Mouse (Mus musculus) heart, embryonic 11.5 days (tissue): ENCODE measurements around the gene Bcl2l11. TPM values are rescaled to one million over a fixed set of nuclear protein-coding genes. Genes with fewer than 3 reads are reported as not detected.
"Not testable (repeated sequence)": the region's sequence is repeated elsewhere in the genome, so short reads cannot be mapped to it uniquely, and the experiment has no call there.

Experiments used
- ATAC-seq: fragments of 200-750 bp; cut with Nextera tagmentation; replicated peaks from 2 replicates; pipeline ENCODE4 v1.8.0; 2017; ENCODE audit warnings: moderate library complexity; ENCODE audit not compliant: insufficient number of reproducible peaks, low FRiP score, low TSS enrichment
- H3K27ac ChIP-seq: fragments of 300-500 bp; sonication (generic); 2 replicates; pipeline ENCODE4 v1.5.1; 2014; ENCODE audit warnings: mild to moderate bottlenecking, low read depth, low read length
- H3K27me3 ChIP-seq: fragments of 300-500 bp; sonication (generic); 2 replicates; pipeline ENCODE4 v1.6.1; 2014; ENCODE audit warnings: mild to moderate bottlenecking, low read length, mixed read lengths; ENCODE audit not compliant: control insufficient read depth, insufficient read depth
- H3K36me3 ChIP-seq: fragments of 300-500 bp; sonication (generic); 2 replicates; pipeline ENCODE4 v1.6.1; 2014; ENCODE audit warnings: mild to moderate bottlenecking, low read length, moderate library complexity, mixed read lengths; ENCODE audit not compliant: control insufficient read depth, insufficient read depth
- H3K4me1 ChIP-seq: fragments of 300-500 bp; sonication (generic); 2 replicates; pipeline ENCODE4 v1.6.1; 2014; ENCODE audit warnings: low read length; ENCODE audit not compliant: control insufficient read depth, insufficient read depth
- H3K4me2 ChIP-seq: fragments of 300-500 bp; sonication (generic); 2 replicates; pipeline ENCODE4 v1.6.1; 2014; ENCODE audit warnings: mild to moderate bottlenecking, moderate library complexity
- H3K4me3 ChIP-seq: fragments of 300-500 bp; sonication (generic); 2 replicates; pipeline ENCODE4 v1.5.1; 2014; ENCODE audit warnings: low read depth, low read length
- H3K9ac ChIP-seq: fragments of 300-500 bp; sonication (generic); 2 replicates; pipeline ENCODE4 v1.6.1; 2014; ENCODE audit warnings: mild to moderate bottlenecking, low read depth, low read length, moderate library complexity
- H3K9me3 ChIP-seq: fragments of 300-500 bp; sonication (generic); replicated peaks from 2 replicates; pipeline ENCODE4 v1.6.1; 2016; ENCODE audit warnings: low read length; ENCODE audit not compliant: control insufficient read depth
- WGBS: fragments of 180-500 bp; shearing (Covaris S2); extraction: QIAGEN DNeasy Blood & Tissue Kit; methylation state at CpG from one replicate; pipeline ENCODE4 v1.1.7; 2014; ENCODE audit not compliant: insufficient replicate concordance; 5-methylcytosine and 5-hydroxymethylcytosine counted together
- polyA plus RNA-seq: library from polyadenylated mRNA; unstranded; fragments of >200 nt; fragmentation: Nextera tagmentation; extraction: Ambion mirVana; gene quantifications from 2 replicates; pipeline ENCODE4 v1.2.1, GENCODE M21; 2014

The Bcl2l11 gene
- polyA plus RNA-seq, 1 experiment from 2014 or later: 11.3 TPM

- H3K27me3 ChIP-seq: no peaks in the 10 kb centered on the region
- H3K9me3 ChIP-seq: no peaks in the 10 kb centered on the region
- peaks cover 44% of the 10 kb centered on the region for H3K4me1 ChIP-seq
- no peak overlapping the region for H3K27ac ChIP-seq
- no peak for ATAC-seq
- no peak overlapping the region for H3K4me2 ChIP-seq
- H3K36me3 ChIP-seq: no peaks in the 10 kb centered on the region
- H3K4me3 ChIP-seq: no peak overlapping the region
- no peak overlapping the region for H3K9ac ChIP-seq
- WGBS: 90% methylated on average over 6 of the region's 6 CpGs
Observed at GRCm38 (mm10) chr2:128175625-128176024, 49.8 kb downstream of the Bcl2l11 start.

GRCm38 (mm10) chr2:128176391-128177044 is 50.7 kb downstream of the Bcl2l11 start:
- ATAC-seq: no peak
- Histone ChIP-seq H3K27ac (no peak overlapping the region), H3K27me3 (no peaks in the 10 kb centered on the region), H3K4me2 (no peak overlapping the region), H3K36me3 (no peaks in the 10 kb centered on the region), H3K4me1 (peaks cover 44% of the 10 kb centered on the region), H3K4me3 (no peak overlapping the region), H3K9me3 (no peaks in the 10 kb centered on the region), H3K9ac (no peak overlapping the region)
- 48% methylated on average over 12 of the region's 12 CpGs for WGBS

GRCm38 (mm10) chr2:128177241-128177661 is 51.4 kb downstream of the Bcl2l11 start:
- ATAC-seq: no peak

GRCm38 (mm10) chr2:128179126-128179807 is 53.4 kb downstream of the Bcl2l11 start:
- H3K9ac ChIP-seq: no peak overlapping the region
- H3K27me3 ChIP-seq: no peaks in the 10 kb centered on the region
- peaks cover 36% of the 10 kb centered on the region for H3K4me1 ChIP-seq
- H3K27ac ChIP-seq: peak overlapping the region; percentile 57
- 71% methylated on average over 18 of the region's 18 CpGs for WGBS
- no peaks in the 10 kb centered on the region for H3K9me3 ChIP-seq
- H3K36me3 ChIP-seq: no peaks in the 10 kb centered on the region
- H3K4me2 ChIP-seq: no peak overlapping the region
- H3K4me3 ChIP-seq: no peak overlapping the region
- no peak for ATAC-seq

More at GRCm38 (mm10) chr2:128177241-128177661, 51.4 kb downstream of the Bcl2l11 start:
- Histone ChIP-seq H3K36me3 (no peaks in the 10 kb centered on the region), H3K4me3 (no peak overlapping the region), H3K9me3 (no peaks in the 10 kb centered on the region), H3K9ac (peak overlapping the region; percentile 6; the same call in 1 of the 2 replicates), H3K27me3 (no peaks in the 10 kb centered on the region), H3K27ac (no peak overlapping the region), H3K4me2 (no peak overlapping the region), H3K4me1 (peaks cover 44% of the 10 kb centered on the region)
- WGBS: 36% methylated on average over 5 of the region's 5 CpGs

GRCm38 (mm10) chr2:128179808-128180379 is 54.1 kb downstream of the Bcl2l11 start:
- Histone ChIP-seq H3K9me3 (no peaks in the 10 kb centered on the region), H3K27ac (peak overlapping the region; percentile 62), H3K27me3 (no peaks in the 10 kb centered on the region), H3K36me3 (no peaks in the 10 kb centered on the region), H3K4me2 (no peak overlapping the region), H3K9ac (no peak overlapping the region), H3K4me1 (peaks cover 34% of the 10 kb centered on the region), H3K4me3 (no peak overlapping the region)
- peak; percentile 70 for ATAC-seq
- WGBS: 12% methylated on average over 9 of the region's 9 CpGs

DNA sequence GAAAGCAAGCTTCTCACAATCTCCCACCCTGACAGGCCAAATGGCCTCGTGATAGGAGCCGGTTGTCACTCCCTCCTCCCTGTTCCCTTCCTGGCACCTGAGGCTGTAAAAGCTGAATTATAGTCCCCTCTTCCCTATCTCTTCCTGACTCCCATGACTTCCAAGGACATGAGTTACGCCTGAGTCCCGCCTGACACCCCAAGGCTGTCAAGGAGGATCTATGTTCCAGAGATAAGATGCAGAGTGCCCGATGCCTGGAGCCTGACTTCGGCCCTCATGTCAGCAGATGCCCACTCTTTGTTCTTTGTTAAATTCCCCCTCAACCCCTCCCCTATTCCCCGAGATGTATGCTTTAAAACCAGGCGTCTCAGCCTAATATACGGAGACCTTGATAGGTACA is 56.3 kb downstream of the Bcl2l11 start:
- H3K4me1 ChIP-seq: peaks cover 33% of the 10 kb centered on the region
- not testable (repeated sequence) for H3K4me2 ChIP-seq, ATAC-seq, H3K36me3 ChIP-seq, H3K27me3 ChIP-seq, H3K9me3 ChIP-seq, H3K4me3 ChIP-seq, H3K27ac ChIP-seq, H3K9ac ChIP-seq
- 76% methylated on average over 9 of the region's 9 CpGs for WGBS

DNA sequence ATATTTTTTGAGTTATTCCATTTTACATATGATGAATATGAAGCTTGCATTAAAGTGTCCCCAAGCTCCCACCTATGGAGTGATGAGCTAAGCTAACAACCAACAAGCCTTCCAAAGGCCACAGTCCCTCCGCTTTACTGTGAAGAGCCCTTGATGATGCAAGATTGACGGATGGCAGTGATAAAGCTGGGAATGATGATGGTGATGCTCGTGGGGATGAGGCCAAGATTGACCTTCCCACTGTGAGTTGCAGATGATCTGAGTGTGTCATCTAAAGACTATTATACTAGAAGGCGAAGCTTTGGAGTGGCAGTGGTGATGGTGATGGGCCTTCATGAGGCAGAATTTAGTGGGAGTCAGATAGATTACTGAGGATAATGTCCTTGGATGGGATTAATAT is 56.9 kb downstream of the Bcl2l11 start:
- WGBS: 80% methylated on average over 4 of the region's 4 CpGs
- Histone ChIP-seq H3K4me3 (no peak overlapping the region), H3K27ac (no peak overlapping the region), H3K36me3 (no peaks in the 10 kb centered on the region), H3K27me3 (no peaks in the 10 kb centered on the region), H3K4me2 (no peak overlapping the region), H3K9ac (no peak overlapping the region), H3K4me1 (peaks cover 30% of the 10 kb centered on the region), H3K9me3 (no peaks in the 10 kb centered on the region)
- ATAC-seq: no peak

DNA sequence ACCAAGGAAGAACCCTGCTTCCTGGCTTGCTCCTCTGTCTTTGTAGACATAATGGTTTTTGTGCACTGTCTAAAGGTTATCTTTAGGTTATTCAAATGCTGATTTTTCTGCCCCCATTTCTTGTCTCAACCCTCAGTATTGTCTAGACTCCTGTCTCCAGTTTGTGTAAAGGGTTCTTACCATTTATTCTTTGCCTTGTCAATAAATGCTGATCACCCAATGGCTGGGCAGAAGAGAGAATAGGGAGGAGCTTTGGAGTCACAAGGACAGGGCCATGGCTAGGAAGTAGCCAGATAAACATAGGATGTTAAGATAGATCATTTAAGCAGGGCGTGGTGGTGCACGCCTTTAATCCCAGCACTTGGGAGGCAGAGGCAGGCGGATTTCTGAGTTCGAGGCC is 57.9 kb downstream of the Bcl2l11 start:
- no peak overlapping the region for H3K27ac ChIP-seq
- H3K4me1 ChIP-seq: peaks cover 26% of the 10 kb centered on the region
- no peak overlapping the region for H3K9ac ChIP-seq
- H3K4me3 ChIP-seq: no peak overlapping the region
- no peaks in the 10 kb centered on the region for H3K27me3 ChIP-seq
- no peaks in the 10 kb centered on the region for H3K9me3 ChIP-seq
- 81% methylated on average over 4 of the region's 4 CpGs for WGBS
- no peak for ATAC-seq
- H3K36me3 ChIP-seq: no peaks in the 10 kb centered on the region
- H3K4me2 ChIP-seq: no peak overlapping the region
